Mouse (Mus musculus) C2C12 (cell line): ENCODE results near the gene Wdsub1.

Source experiments
- CTCF ChIP-seq: IDR thresholded peaks from one replicate; pipeline ENCODE4 v1.5.1; 2011; ENCODE audit not compliant: control insufficient read depth, insufficient read depth, insufficient read length
- MYOG ChIP-seq: IDR thresholded peaks from one replicate; pipeline ENCODE4 v1.6.1; 2011; ENCODE audit not compliant: control insufficient read depth, insufficient read length; ENCODE audit errors: extremely low read depth

GRCm38 (mm10) chr2:59810039-59810438 is 72.4 kb downstream of the Wdsub1 start:
- no peak for TF ChIP-seq CTCF
- TF ChIP-seq MYOG, result no peak
